Mouse (Mus musculus) forebrain, postnatal 0 days (tissue): ENCODE measurements around the gene Slitrk1. TPM values are rescaled to one million over a fixed set of nuclear protein-coding genes. Genes with fewer than 3 reads are reported as not detected.

Experiments
- ATAC-seq: fragments of 200-750 bp; cut with Nextera tagmentation; 2 replicates; pipeline ENCODE4 v1.8.0; 2017; ENCODE audit warnings: mild to moderate bottlenecking, moderate library complexity
- DNase-seq: peaks from one replicate; pipeline ENCODE4 v3.0.0-alpha.2; 2015
- H3K27ac ChIP-seq: fragments of 300-500 bp; sonication (generic); 2 replicates; pipeline ENCODE4 v1.5.1; 2014; ENCODE audit warnings: low read depth, mild to moderate bottlenecking, antibody characterized with exemption, low read length, moderate library complexity, mixed read lengths
- H3K27me3 ChIP-seq: fragments of 300-500 bp; sonication (generic); 2 replicates; pipeline ENCODE4 v1.6.1; 2014; ENCODE audit warnings: mild to moderate bottlenecking, low read length, mixed read lengths; ENCODE audit not compliant: insufficient read depth
- H3K36me3 ChIP-seq: fragments of 300-500 bp; sonication (generic); 2 replicates; pipeline ENCODE4 v1.6.1; 2014; ENCODE audit warnings: mild to moderate bottlenecking, moderate library complexity; ENCODE audit not compliant: insufficient read depth
- H3K4me1 ChIP-seq: fragments of 300-500 bp; sonication (generic); 2 replicates; pipeline ENCODE4 v1.6.1; 2014; ENCODE audit warnings: antibody characterized with exemption; ENCODE audit not compliant: insufficient read depth
- H3K4me2 ChIP-seq: fragments of 300-500 bp; sonication (generic); 2 replicates; pipeline ENCODE4 v1.6.1; 2014; ENCODE audit warnings: low read depth, mild to moderate bottlenecking, moderate library complexity
- H3K4me3 ChIP-seq: fragments of 300-500 bp; sonication (generic); 2 replicates; pipeline ENCODE4 v1.5.1; 2014; ENCODE audit warnings: low read depth, low read length, mixed read lengths
- H3K9ac ChIP-seq: fragments of 300-500 bp; sonication (generic); 2 replicates; pipeline ENCODE4 v1.6.1; 2014; ENCODE audit warnings: mild to moderate bottlenecking
- H3K9me3 ChIP-seq: fragments of 300-500 bp; sonication (generic); 2 replicates; pipeline ENCODE4 v1.6.1; 2016; ENCODE audit warnings: low read length
- CTCF ChIP-seq: sonication (generic); IDR thresholded peaks from 2 replicates; pipeline ENCODE4 v1.5.1; 2016; ENCODE audit warnings: antibody characterized with exemption, control low read depth, low read depth
- WGBS: fragments of 180-500 bp; shearing (Covaris S2); extraction: QIAGEN DNeasy Blood & Tissue Kit; methylation state at CpG from one replicate; pipeline ENCODE4 v1.1.7; 2014; 5-methylcytosine and 5-hydroxymethylcytosine counted together
- polyA plus RNA-seq: library from polyadenylated mRNA; unstranded; fragments of >200 nt; fragmentation: Nextera tagmentation; extraction: Ambion mirVana; gene quantifications from 2 replicates; pipeline ENCODE4 v1.2.1, GENCODE M21; 2015
- total RNA-seq: library from RNA; depleted of rRNA; stranded (reverse); fragments of >200 nt; gene quantifications from 2 replicates; pipeline ENCODE4 v1.2.3, GENCODE M21; 2014

Gene Slitrk1
- total and polyA plus RNA-seq, 2 experiments from 2014 or later: 21.4 to 29.8 TPM

GRCm38 (mm10) chr14:108910449-108911137 is 3.4 kb downstream of the Slitrk1 start:
- 4% methylated on average over 19 of the region's 19 CpGs for WGBS
- H3K27me3 ChIP-seq: no peaks in the 10 kb centered on the region
- no peaks in the 10 kb centered on the region for H3K36me3 ChIP-seq
- H3K27ac ChIP-seq: peak overlapping the region; percentile 11; the same call in 1 of the 2 replicates
- TF ChIP-seq CTCF: no peak
- no peaks in the 10 kb centered on the region for H3K9me3 ChIP-seq
- ATAC-seq: no peak
- H3K4me3 ChIP-seq: peak overlapping the region; percentile 68
- peak; percentile 38 for DNase-seq
- peak overlapping the region; percentile 80 for H3K4me2 ChIP-seq
- H3K9ac ChIP-seq: peak overlapping the region; percentile 83
- no peaks in the 10 kb centered on the region for H3K4me1 ChIP-seq

GRCm38 (mm10) chr14:108909336-108909953 is 4.5 kb downstream of the Slitrk1 start:
- H3K27me3 ChIP-seq: no peaks in the 10 kb centered on the region
- peak overlapping the region; percentile 68 for H3K4me3 ChIP-seq
- peak; percentile 20 for DNase-seq
- TF ChIP-seq CTCF: peak; percentile 29; the same call in 1 of the 2 replicates
- no peaks in the 10 kb centered on the region for H3K36me3 ChIP-seq
- no peaks in the 10 kb centered on the region for H3K9me3 ChIP-seq
- no peaks in the 10 kb centered on the region for H3K4me1 ChIP-seq
- no peak overlapping the region for H3K27ac ChIP-seq
- H3K9ac ChIP-seq: peak overlapping the region; percentile 35
- peak overlapping the region; percentile 80 for H3K4me2 ChIP-seq
- no peak for ATAC-seq
- 7% methylated on average over 6 of the region's 6 CpGs for WGBS

GRCm38 (mm10) chr14:108898601-108899000 is 15.4 kb downstream of the Slitrk1 start:
- DNase-seq: no peak
- WGBS: 61% methylated on average over 7 of the region's 7 CpGs

GRCm38 (mm10) chr14:108895456-108895855 is 18.5 kb downstream of the Slitrk1 start:
- H3K4me2 ChIP-seq: no peak overlapping the region
- no peak overlapping the region for H3K9ac ChIP-seq
- ATAC-seq: no peak
- no peak for DNase-seq
- H3K27ac ChIP-seq: no peak overlapping the region
- H3K36me3 ChIP-seq: no peaks in the 10 kb centered on the region
- no peaks in the 10 kb centered on the region for H3K4me1 ChIP-seq
- H3K27me3 ChIP-seq: no peaks in the 10 kb centered on the region
- no peak for TF ChIP-seq CTCF
- WGBS: 27% methylated on average over 2 of the region's 2 CpGs
- no peak overlapping the region for H3K4me3 ChIP-seq
- no peaks in the 10 kb centered on the region for H3K9me3 ChIP-seq

More at GRCm38 (mm10) chr14:108898601-108899000, 15.4 kb downstream of the Slitrk1 start:
- Histone ChIP-seq H3K4me3 (no peak overlapping the region), H3K9ac (no peak overlapping the region), H3K4me2 (no peak overlapping the region), H3K36me3 (no peaks in the 10 kb centered on the region), H3K27ac (no peak overlapping the region), H3K27me3 (no peaks in the 10 kb centered on the region), H3K9me3 (no peaks in the 10 kb centered on the region), H3K4me1 (no peaks in the 10 kb centered on the region)
- no peak for ATAC-seq
- no peak for TF ChIP-seq CTCF

- no peak for TF ChIP-seq CTCF
- Histone ChIP-seq H3K4me3 (no peak overlapping the region), H3K9ac (no peak overlapping the region), H3K27me3 (no peaks in the 10 kb centered on the region), H3K36me3 (no peaks in the 10 kb centered on the region), H3K4me1 (no peaks in the 10 kb centered on the region), H3K4me2 (no peak overlapping the region), H3K27ac (no peak overlapping the region), H3K9me3 (no peaks in the 10 kb centered on the region)
- ATAC-seq: no peak
- no peak for DNase-seq
Observed at GRCm38 (mm10) chr14:108867816-108868215, 46.1 kb downstream of the Slitrk1 start.

- Histone ChIP-seq H3K4me3 (no peak overlapping the region), H3K9ac (no peak overlapping the region), H3K27ac (no peak overlapping the region), H3K27me3 (no peaks in the 10 kb centered on the region), H3K36me3 (no peaks in the 10 kb centered on the region), H3K4me2 (no peak overlapping the region), H3K4me1 (no peaks in the 10 kb centered on the region), H3K9me3 (no peaks in the 10 kb centered on the region)
- ATAC-seq (no peak), DNase-seq (no peak)
- TF ChIP-seq CTCF: no peak
Observed at GRCm38 (mm10) chr14:108864631-108865030, 49.3 kb downstream of the Slitrk1 start.

GRCm38 (mm10) chr14:108859310-108859709 is 54.6 kb downstream of the Slitrk1 start:
- Histone ChIP-seq H3K4me1 (no peaks in the 10 kb centered on the region), H3K4me2 (no peak overlapping the region), H3K27me3 (no peaks in the 10 kb centered on the region), H3K9me3 (no peaks in the 10 kb centered on the region), H3K36me3 (no peaks in the 10 kb centered on the region), H3K4me3 (no peak overlapping the region), H3K27ac (no peak overlapping the region), H3K9ac (no peak overlapping the region)
- ATAC-seq (no peak), DNase-seq (no peak)
- WGBS: 90% methylated on average over 1 of the region's 1 CpGs
- TF ChIP-seq CTCF: no peak
